Mouse (Mus musculus): ENCODE measurements around the gene Cybrd1. TPM values are rescaled to one million over a fixed set of nuclear protein-coding genes. Genes with fewer than 3 reads are reported as not detected.

The Cybrd1 gene
- polyA plus RNA-seq, 1 experiment from 2014 or later, result 4.3 TPM

DNA sequence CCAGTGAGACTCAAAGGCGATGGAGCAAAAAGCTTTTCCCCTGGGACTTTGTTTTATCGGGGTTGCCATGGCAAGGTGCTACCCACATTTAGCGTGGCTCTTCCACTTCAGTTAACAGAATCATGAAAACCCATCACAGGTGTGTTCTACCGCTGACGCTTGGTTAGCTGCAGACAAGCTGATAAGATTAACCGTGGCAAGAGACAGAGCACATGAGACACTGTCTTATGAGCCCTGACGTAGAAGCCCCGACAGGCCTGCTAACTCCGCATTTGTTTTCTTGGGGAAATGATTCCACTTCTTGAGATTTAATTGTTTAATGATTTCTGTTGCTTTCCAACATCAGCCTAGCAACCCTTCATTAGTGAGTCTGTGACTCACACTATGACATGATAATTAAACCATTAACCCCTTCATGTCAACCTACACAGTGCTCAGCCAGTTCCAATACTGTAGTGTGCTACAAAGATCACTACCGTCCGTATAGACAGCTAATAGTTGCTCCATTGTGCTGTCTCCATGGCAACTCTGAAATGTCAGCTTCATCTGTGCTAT, 42.7 kb downstream of the Cybrd1 start:
- Histone ChIP-seq H3K27me3 (ENCODE audit: control insufficient read depth, insufficient read depth, low read length) (no peaks in the 10 kb centered on the region), H3K9me3 (ENCODE audit: control insufficient read depth, low read length) (no peaks in the 10 kb centered on the region), H3K9ac (peak overlapping the region; percentile 28; the same call in 1 of the 2 replicates), H3K4me3 (replicated peaks; ENCODE audit: low read length) (no peak overlapping the region), H3K4me2 (replicated peaks) (peak overlapping the region; percentile 40), H3K36me3 (replicated peaks; ENCODE audit: control insufficient read depth, insufficient read depth) (no peaks in the 10 kb centered on the region), H3K27ac (peak overlapping the region; percentile 57; the same call in 1 of the 2 replicates), H3K4me1 (replicated peaks; ENCODE audit: control insufficient read depth, insufficient read depth, low read length) (peaks cover 11% of the 10 kb centered on the region)
- 33% methylated on average over 11 of the region's 11 CpGs for WGBS
- DNase-seq (ENCODE audit: low spot score) (peak; percentile 71), ATAC-seq (ENCODE audit: low FRiP score) (peak; percentile 78; the same call in 1 of the 2 replicates)

DNA sequence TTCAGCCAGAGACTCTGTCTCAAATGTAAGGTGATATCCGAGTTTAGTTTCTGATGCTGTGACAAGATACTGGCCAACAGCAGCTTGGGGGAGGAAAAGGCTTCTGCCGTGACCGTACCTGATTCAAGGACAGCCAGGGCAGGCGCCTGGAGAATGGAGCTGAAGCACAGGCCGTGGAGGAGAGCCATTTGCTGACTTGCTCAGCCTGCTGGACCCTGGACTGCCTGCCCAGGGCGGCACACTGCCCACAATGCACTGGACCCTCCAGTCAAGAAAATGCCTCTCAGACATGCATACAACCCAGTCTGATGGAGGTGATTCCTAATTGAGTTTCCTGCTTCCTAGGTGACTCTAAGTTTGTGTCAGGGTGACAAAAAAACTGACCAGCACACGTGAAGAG, 43.8 kb downstream of the Cybrd1 start:
- Histone ChIP-seq H3K9ac (no peak overlapping the region), H3K4me2 (replicated peaks) (no peak overlapping the region), H3K27me3 (ENCODE audit: control insufficient read depth, insufficient read depth, low read length) (no peaks in the 10 kb centered on the region), H3K9me3 (ENCODE audit: control insufficient read depth, low read length) (no peaks in the 10 kb centered on the region), H3K36me3 (replicated peaks; ENCODE audit: control insufficient read depth, insufficient read depth) (no peaks in the 10 kb centered on the region), H3K4me3 (replicated peaks; ENCODE audit: low read length) (no peak overlapping the region), H3K27ac (no peak overlapping the region), H3K4me1 (replicated peaks; ENCODE audit: control insufficient read depth, insufficient read depth, low read length) (peaks cover 11% of the 10 kb centered on the region)
- ATAC-seq (ENCODE audit: low FRiP score) (no peak), DNase-seq (ENCODE audit: low spot score) (no peak)
- 88% methylated on average over 7 of the region's 7 CpGs for WGBS

DNA sequence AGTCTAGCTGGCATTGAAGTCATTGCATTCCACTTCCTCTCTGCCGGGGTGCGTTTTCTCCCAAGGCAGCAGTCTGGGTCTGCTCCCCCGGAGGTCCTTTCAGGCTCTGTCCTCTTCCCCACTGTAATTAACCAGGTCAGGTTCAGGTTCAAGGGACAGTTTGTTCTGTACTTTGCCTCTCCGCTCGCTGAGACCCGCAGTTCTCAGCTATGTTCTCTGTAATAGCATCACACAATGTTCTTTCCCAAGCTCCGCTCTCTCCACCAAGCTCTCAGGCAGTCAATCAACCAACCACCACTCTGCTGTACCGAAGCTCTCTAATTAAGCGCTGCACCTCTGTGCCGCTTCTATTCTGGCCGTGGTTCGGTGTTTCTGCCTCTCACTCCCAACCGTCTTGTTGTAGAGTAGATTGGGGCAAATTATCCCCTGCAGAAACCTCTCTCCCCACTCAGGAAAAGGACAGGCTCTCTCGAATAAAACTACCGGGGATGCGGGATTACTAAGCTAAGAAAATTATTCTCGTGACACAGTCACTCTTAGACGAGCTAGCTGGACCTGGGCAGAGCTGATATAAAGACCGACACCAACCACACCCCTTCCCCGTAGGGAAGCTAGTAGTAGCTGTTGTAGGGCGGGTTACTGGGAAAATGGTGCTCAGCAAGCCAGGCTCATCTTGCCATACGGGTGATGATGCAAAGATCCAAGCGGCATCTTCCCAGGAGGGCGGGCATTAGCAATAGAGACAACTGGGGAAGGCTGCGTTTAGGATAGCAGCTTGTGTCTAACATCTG, 45.3 kb downstream of the Cybrd1 start:
- no peaks in the 10 kb centered on the region for H3K36me3 ChIP-seq (replicated peaks; ENCODE audit: control insufficient read depth, insufficient read depth)

DNA sequence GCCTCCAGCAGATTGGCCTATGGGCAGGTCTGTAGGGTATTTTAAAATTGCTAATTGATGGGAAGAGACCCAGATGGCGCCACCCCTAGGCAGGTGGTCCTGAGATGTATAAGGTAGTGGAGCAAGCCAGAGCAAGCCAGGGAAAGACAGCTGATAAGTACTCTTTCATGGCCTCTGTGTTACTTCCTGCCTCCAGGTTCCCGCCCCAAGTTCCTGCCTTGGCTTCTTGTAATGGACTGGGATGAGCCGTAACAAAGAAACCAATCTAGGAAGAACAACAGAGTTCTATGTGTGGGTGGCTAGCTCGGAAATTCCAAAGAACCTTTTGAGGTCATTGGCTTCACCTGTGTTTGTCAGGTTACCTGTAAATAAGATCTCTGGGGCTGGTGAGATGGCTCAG, 49.5 kb downstream of the Cybrd1 start:
- H3K4me1 ChIP-seq (replicated peaks; ENCODE audit: control insufficient read depth, insufficient read depth, low read length), result 0 out of 2 replicates have a peak, but pooled peaks cover 4% of the 10 kb centered on the region
- 82% methylated on average over 4 of the region's 4 CpGs for WGBS
- no peak overlapping the region for H3K4me2 ChIP-seq (replicated peaks)
- DNase-seq (ENCODE audit: low spot score) (no peak), ATAC-seq (ENCODE audit: low FRiP score) (no peak)
- no peak overlapping the region for H3K9ac ChIP-seq
- no peak overlapping the region for H3K27ac ChIP-seq
- no peaks in the 10 kb centered on the region for H3K36me3 ChIP-seq (replicated peaks; ENCODE audit: control insufficient read depth, insufficient read depth)
- H3K4me3 ChIP-seq (replicated peaks; ENCODE audit: low read length), result no peak overlapping the region
- H3K9me3 ChIP-seq (ENCODE audit: control insufficient read depth, low read length), result no peaks in the 10 kb centered on the region
- H3K27me3 ChIP-seq (ENCODE audit: control insufficient read depth, insufficient read depth, low read length), result no peaks in the 10 kb centered on the region

More for the DNA sequence above, 45.3 kb downstream of the Cybrd1 start:
- Histone ChIP-seq H3K4me1 (replicated peaks; ENCODE audit: control insufficient read depth, insufficient read depth, low read length) (peaks cover 11% of the 10 kb centered on the region), H3K27me3 (ENCODE audit: control insufficient read depth, insufficient read depth, low read length) (no peaks in the 10 kb centered on the region), H3K27ac (no peak overlapping the region), H3K4me3 (replicated peaks; ENCODE audit: low read length) (no peak overlapping the region), H3K9ac (no peak overlapping the region), H3K4me2 (replicated peaks) (no peak overlapping the region), H3K9me3 (ENCODE audit: control insufficient read depth, low read length) (no peaks in the 10 kb centered on the region)
- no peak for ATAC-seq (ENCODE audit: low FRiP score)
- DNase-seq (ENCODE audit: low spot score), result no peak
- 81% methylated on average over 25 of the region's 25 CpGs for WGBS

DNA sequence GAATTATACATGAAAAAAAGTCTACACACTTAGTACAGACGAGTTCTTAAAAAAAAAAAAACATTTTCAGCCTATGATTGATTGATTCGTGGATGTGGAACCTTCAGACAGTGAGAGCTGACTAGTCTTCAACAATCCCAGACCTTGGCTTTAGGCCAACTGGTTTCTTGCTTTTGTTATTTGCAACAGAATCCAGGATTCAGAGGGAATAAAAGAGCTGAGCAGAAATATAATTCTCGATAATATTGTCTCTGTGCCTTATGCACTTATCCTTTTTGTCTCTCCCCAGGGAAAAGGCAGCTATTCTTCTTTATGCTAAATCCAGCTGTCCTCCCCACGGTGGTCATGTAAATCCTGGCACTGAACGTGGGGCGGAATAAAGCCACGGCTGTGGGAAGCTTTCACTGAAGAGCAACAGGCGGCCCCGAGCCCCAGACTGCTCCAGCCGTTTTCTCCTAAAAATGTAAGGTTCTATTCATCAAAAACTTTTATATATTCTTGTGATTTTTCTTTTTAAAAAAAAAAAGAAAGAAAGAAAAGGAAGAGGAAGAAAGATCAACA, 50.8 kb downstream of the Cybrd1 start:
- DNase-seq (ENCODE audit: low spot score) (peak; percentile 72), ATAC-seq (ENCODE audit: low FRiP score) (no peak; the same call in 1 of the 2 replicates)
- Histone ChIP-seq H3K27me3 (ENCODE audit: control insufficient read depth, insufficient read depth, low read length) (no peaks in the 10 kb centered on the region), H3K4me1 (replicated peaks; ENCODE audit: control insufficient read depth, insufficient read depth, low read length) (0 out of 2 replicates have a peak, but pooled peaks cover 4% of the 10 kb centered on the region), H3K9me3 (ENCODE audit: control insufficient read depth, low read length) (no peaks in the 10 kb centered on the region), H3K36me3 (replicated peaks; ENCODE audit: control insufficient read depth, insufficient read depth) (no peaks in the 10 kb centered on the region), H3K9ac (no peak overlapping the region), H3K27ac (0 out of 2 replicates have a peak overlapping the region, but pooled peaks have one; percentile 20), H3K4me2 (replicated peaks) (no peak overlapping the region), H3K4me3 (replicated peaks; ENCODE audit: low read length) (no peak overlapping the region)
- 25% methylated on average over 10 of the region's 10 CpGs for WGBS

DNA sequence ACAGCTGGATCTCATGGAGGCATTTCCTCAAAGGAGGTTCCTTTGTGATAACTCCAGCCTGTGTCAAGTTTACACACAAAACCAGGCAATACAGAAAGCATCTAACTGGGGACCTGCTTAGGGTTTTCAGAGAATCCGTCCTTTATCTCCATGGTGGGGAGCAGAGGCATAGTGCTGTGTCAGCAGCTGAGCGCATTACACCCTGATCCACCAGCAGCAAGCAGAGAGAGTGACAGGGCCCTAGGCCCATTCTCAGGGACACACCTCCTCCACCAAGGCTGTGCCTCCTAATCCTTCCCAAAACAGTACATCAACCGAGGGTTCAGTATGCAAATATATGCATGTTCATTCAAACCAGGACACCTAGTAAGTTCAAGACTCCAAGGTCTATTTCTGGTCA, 55.3 kb downstream of the Cybrd1 start:
- WGBS, result 74% methylated on average over 3 of the region's 3 CpGs
- DNase-seq (ENCODE audit: low spot score) (no peak), ATAC-seq (ENCODE audit: low FRiP score) (no peak)
- Histone ChIP-seq H3K4me1 (replicated peaks; ENCODE audit: control insufficient read depth, insufficient read depth, low read length) (0 out of 2 replicates have a peak, but pooled peaks cover 4% of the 10 kb centered on the region), H3K36me3 (replicated peaks; ENCODE audit: control insufficient read depth, insufficient read depth) (no peaks in the 10 kb centered on the region), H3K9ac (no peak overlapping the region), H3K27me3 (ENCODE audit: control insufficient read depth, insufficient read depth, low read length) (no peaks in the 10 kb centered on the region), H3K27ac (no peak overlapping the region), H3K4me2 (replicated peaks) (no peak overlapping the region), H3K4me3 (replicated peaks; ENCODE audit: low read length) (no peak overlapping the region), H3K9me3 (ENCODE audit: control insufficient read depth, low read length) (no peaks in the 10 kb centered on the region)

DNA sequence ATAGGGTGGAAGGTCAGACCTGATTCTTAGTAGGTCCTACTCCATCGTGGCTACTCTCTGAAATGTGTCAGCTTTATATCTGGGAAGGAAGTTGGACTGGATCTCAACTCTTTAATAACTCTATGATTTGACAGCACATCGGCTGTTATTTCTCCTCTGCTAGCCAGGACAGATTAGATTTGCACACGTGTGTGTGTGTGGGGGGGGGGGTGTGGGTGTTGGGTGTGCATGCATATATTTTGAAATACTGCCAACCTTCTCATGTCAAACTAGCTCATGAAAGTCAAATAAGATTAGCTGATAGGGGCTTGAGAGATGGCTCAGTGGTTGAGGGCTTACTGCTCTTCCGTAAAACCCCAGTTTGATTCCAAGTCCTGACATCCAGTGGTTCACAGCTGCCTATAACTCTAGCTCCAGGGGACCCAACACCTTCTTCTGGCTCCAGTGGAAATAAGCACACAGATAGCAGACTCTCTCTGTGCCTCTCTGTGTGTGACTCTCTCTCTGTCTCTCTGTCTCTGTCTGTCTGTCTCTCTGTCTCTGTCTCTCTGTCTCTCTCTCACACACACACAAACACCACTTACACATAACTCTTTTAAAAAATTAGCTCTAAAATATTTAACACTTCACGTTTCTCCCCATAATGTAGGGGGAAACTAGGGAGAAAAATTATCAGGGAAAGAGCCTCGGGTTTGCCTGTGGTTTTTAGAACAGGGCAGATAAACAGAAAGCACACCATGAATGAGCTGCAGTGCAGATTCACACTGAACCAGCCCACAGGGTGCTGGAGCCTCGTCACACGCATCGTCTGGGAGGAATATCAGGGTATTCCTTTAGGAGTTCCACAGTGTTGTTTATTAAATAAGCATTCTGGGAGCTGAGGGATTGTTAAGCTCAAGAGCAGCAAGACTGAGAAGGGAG, 58.9 kb downstream of the Cybrd1 start:
- Histone ChIP-seq H3K4me2 (replicated peaks) (no peak overlapping the region), H3K9ac (no peak overlapping the region), H3K4me3 (replicated peaks; ENCODE audit: low read length) (no peak overlapping the region), H3K27ac (no peak overlapping the region), H3K36me3 (replicated peaks; ENCODE audit: control insufficient read depth, insufficient read depth) (no peaks in the 10 kb centered on the region), H3K27me3 (ENCODE audit: control insufficient read depth, insufficient read depth, low read length) (no peaks in the 10 kb centered on the region), H3K9me3 (ENCODE audit: control insufficient read depth, low read length) (0 out of 2 replicates have a peak, but pooled peaks cover 2% of the 10 kb centered on the region), H3K4me1 (replicated peaks; ENCODE audit: control insufficient read depth, insufficient read depth, low read length) (no peaks in the 10 kb centered on the region)
- no peak for DNase-seq (ENCODE audit: low spot score)
- ATAC-seq (ENCODE audit: low FRiP score), result no peak
- WGBS, result 68% methylated on average over 9 of the region's 9 CpGs

DNA sequence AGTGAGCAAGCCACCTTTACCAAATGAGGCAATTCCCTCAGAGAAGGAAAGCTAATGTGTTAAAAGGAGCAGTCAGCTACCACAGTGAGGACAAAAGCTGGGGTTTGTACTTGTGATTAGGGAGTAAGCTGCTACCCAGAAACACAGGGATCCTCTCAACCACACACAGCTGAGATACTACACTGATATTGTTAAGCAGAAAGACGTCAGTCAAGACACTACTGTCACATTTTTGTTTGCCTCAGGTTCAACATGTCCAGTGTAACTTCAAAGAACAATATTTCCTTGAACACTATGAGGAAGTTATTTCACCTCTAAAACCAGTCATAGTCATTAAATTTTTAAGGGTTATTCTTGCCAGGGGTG, 59.5 kb downstream of the Cybrd1 start:
- Histone ChIP-seq H3K4me1 (replicated peaks; ENCODE audit: control insufficient read depth, insufficient read depth, low read length) (no peaks in the 10 kb centered on the region), H3K36me3 (replicated peaks; ENCODE audit: control insufficient read depth, insufficient read depth) (no peaks in the 10 kb centered on the region), H3K27me3 (ENCODE audit: control insufficient read depth, insufficient read depth, low read length) (no peaks in the 10 kb centered on the region), H3K4me2 (replicated peaks) (no peak overlapping the region), H3K9ac (no peak overlapping the region), H3K9me3 (ENCODE audit: control insufficient read depth, low read length) (0 out of 2 replicates have a peak, but pooled peaks cover 2% of the 10 kb centered on the region), H3K27ac (no peak overlapping the region), H3K4me3 (replicated peaks; ENCODE audit: low read length) (no peak overlapping the region)
- no peak for DNase-seq (ENCODE audit: low spot score)
- no peak for ATAC-seq (ENCODE audit: low FRiP score)
- WGBS, result 83% methylated on average over 1 of the region's 1 CpGs
